In the genomic region with DNA sequence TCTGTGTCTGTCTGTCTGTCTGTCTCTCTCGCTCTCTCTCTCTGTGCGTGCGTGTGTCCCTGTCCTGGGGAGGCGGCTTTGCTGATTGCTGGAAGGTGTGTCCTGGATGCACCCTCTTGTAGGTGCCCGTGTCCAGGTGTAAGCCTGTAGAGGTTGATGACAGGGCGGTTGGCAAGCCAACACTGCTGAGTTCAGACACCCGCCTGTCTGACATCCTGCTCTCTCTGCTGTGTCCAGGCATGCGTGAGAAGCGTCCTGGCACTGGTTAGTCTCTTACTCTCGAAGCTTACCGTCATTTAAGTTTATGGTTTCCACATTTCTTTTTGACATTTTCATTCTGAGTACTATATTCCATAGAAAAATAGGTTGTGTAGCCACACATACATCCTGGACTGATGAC, we compare ENCODE assay signal across 9 mouse cellular contexts.
"Had no signal": no experiment of that assay in that cellular context is flagged by ENCODE, and none has a peak within 500 bp of the region (broad histone marks: within the 10 kb centered on the region; RNA-seq: fewer than 3 reads in every experiment).

No protein-coding gene starts in this region.

- H3K9me3 ChIP-seq: limb, embryonic 10.5 days; liver, embryonic 15.5 days; midbrain, embryonic 13.5 days had no signal

- H3K4me1 ChIP-seq: midbrain, embryonic 13.5 days had no signal

- H3K27ac ChIP-seq: left cerebral cortex, adult 2 months; limb, embryonic 10.5 days; liver, embryonic 15.5 days; midbrain, embryonic 13.5 days had no signal

- H3K4me3 ChIP-seq: left cerebral cortex, adult 2 months; limb, embryonic 10.5 days; liver, embryonic 15.5 days; midbrain, embryonic 13.5 days had no signal

- DNase-seq: kidney, postnatal 10 days; kidney, postnatal 4 days; lung, adult 2 months; lung, postnatal 4 days; right cerebral cortex, postnatal 14 days had no signal

- H3K27me3 ChIP-seq: liver, embryonic 15.5 days; midbrain, embryonic 13.5 days had no signal
